Mouse (Mus musculus) MN1 (cell line): ENCODE data around the gene Olfml3.

Source experiments
- DNase-seq: peaks from one replicate; pipeline ENCODE4 v3.0.0-alpha.2; 2016; ENCODE audit warnings: low spot score

The Olfml3 gene

GRCm38 (mm10) chr3:103705426-103705825 is 32.4 kb downstream of the Olfml3 start:
- DNase-seq = no peak

GRCm38 (mm10) chr3:103704661-103705060 is 33.1 kb downstream of the Olfml3 start:
- DNase-seq = no peak

GRCm38 (mm10) chr3:103696388-103696925 is 41.3 kb downstream of the Olfml3 start:
- no peak for DNase-seq

GRCm38 (mm10) chr3:103695556-103695955 is 42.2 kb downstream of the Olfml3 start:
- DNase-seq = no peak

GRCm38 (mm10) chr3:103690506-103690905 is 47.3 kb downstream of the Olfml3 start:
- DNase-seq = no peak

- no peak for DNase-seq
These were observed 48.8 kb downstream of the Olfml3 start for GRCm38 (mm10) chr3:103689043-103689442.

- no peak for DNase-seq
These were observed 53.9 kb downstream of the Olfml3 start for GRCm38 (mm10) chr3:103683966-103684319.

GRCm38 (mm10) chr3:103683234-103683965 is 54.4 kb downstream of the Olfml3 start:
- DNase-seq = peak; percentile 81

GRCm38 (mm10) chr3:103682473-103682872 is 55.3 kb downstream of the Olfml3 start:
- DNase-seq = peak; percentile 33

- no peak for DNase-seq
These were observed 59.0 kb downstream of the Olfml3 start for GRCm38 (mm10) chr3:103678811-103679210.

GRCm38 (mm10) chr3:103672716-103673115 is 65.1 kb downstream of the Olfml3 start:
- DNase-seq = no peak
